Mouse (Mus musculus) heart, postnatal 0 days (tissue): ENCODE data around the gene Ntrk3. TPM values are rescaled to one million over a fixed set of nuclear protein-coding genes. Genes with fewer than 3 reads are reported as not detected.

Source experiments
- ATAC-seq: fragments of 200-750 bp; cut with Nextera tagmentation; 2 replicates; pipeline ENCODE4 v1.8.0; 2017; ENCODE audit warnings: low read depth, moderate number of reproducible peaks, moderate library complexity; ENCODE audit not compliant: insufficient read depth
- DNase-seq: peaks from one replicate; pipeline ENCODE4 v3.0.0-alpha.2; 2016; ENCODE audit warnings: low spot score
- H3K27ac ChIP-seq: fragments of 300-500 bp; sonication (generic); 2 replicates; pipeline ENCODE4 v1.5.1; 2014; ENCODE audit warnings: low read depth, mild to moderate bottlenecking
- H3K27me3 ChIP-seq: fragments of 300-500 bp; sonication (generic); 2 replicates; pipeline ENCODE4 v1.6.1; 2014; ENCODE audit warnings: low read length, mixed read lengths; ENCODE audit not compliant: control insufficient read depth, insufficient read depth
- H3K36me3 ChIP-seq: fragments of 300-500 bp; sonication (generic); replicated peaks from 2 replicates; pipeline ENCODE4 v1.6.1; 2014; ENCODE audit warnings: low read length, mixed read lengths; ENCODE audit not compliant: control insufficient read depth, insufficient read depth
- H3K4me1 ChIP-seq: fragments of 300-500 bp; sonication (generic); 2 replicates; pipeline ENCODE4 v1.6.1; 2014; ENCODE audit warnings: antibody characterized with exemption; ENCODE audit not compliant: control insufficient read depth, insufficient read depth
- H3K4me2 ChIP-seq: fragments of 300-500 bp; sonication (generic); 2 replicates; pipeline ENCODE4 v1.6.1; 2014; ENCODE audit warnings: low read depth, mild to moderate bottlenecking, low read length, moderate library complexity
- H3K4me3 ChIP-seq: fragments of 300-500 bp; sonication (generic); 2 replicates; pipeline ENCODE4 v1.5.1; 2014; ENCODE audit warnings: low read depth, low read length
- H3K9ac ChIP-seq: fragments of 300-500 bp; sonication (generic); replicated peaks from 2 replicates; pipeline ENCODE4 v1.6.1; 2014; ENCODE audit warnings: low read depth, low read length, mixed read lengths
- H3K9me3 ChIP-seq: fragments of 300-500 bp; sonication (generic); replicated peaks from 2 replicates; pipeline ENCODE4 v1.6.1; 2016; ENCODE audit warnings: low read length; ENCODE audit not compliant: control insufficient read depth
- CTCF ChIP-seq: IDR thresholded peaks from 2 replicates; pipeline ENCODE4 v1.5.1; 2016; ENCODE audit warnings: antibody characterized with exemption, control low read depth, low read depth
- EP300 ChIP-seq: IDR thresholded peaks from 2 replicates; pipeline ENCODE4 v1.6.1; 2016; ENCODE audit warnings: antibody characterized with exemption, low read depth
- WGBS: fragments of 180-500 bp; shearing (Covaris S2); extraction: QIAGEN DNeasy Blood & Tissue Kit; methylation state at CpG from one replicate; pipeline ENCODE4 v1.1.7; 2014; 5-methylcytosine and 5-hydroxymethylcytosine counted together
- polyA plus RNA-seq: library from polyadenylated mRNA; unstranded; fragments of >200 nt; fragmentation: Nextera tagmentation; extraction: Ambion mirVana; gene quantifications from 2 replicates; pipeline ENCODE4 v1.2.1, GENCODE M21; 2015
- total RNA-seq: library from RNA; depleted of rRNA; stranded (reverse); fragments of >200 nt; gene quantifications from 2 replicates; pipeline ENCODE4 v1.2.3, GENCODE M21; 2014; ENCODE audit warnings: low replicate concordance

Gene Ntrk3
- total and polyA plus RNA-seq, 2 experiments from 2014 or later = 1.1 to 4.2 TPM

DNA sequence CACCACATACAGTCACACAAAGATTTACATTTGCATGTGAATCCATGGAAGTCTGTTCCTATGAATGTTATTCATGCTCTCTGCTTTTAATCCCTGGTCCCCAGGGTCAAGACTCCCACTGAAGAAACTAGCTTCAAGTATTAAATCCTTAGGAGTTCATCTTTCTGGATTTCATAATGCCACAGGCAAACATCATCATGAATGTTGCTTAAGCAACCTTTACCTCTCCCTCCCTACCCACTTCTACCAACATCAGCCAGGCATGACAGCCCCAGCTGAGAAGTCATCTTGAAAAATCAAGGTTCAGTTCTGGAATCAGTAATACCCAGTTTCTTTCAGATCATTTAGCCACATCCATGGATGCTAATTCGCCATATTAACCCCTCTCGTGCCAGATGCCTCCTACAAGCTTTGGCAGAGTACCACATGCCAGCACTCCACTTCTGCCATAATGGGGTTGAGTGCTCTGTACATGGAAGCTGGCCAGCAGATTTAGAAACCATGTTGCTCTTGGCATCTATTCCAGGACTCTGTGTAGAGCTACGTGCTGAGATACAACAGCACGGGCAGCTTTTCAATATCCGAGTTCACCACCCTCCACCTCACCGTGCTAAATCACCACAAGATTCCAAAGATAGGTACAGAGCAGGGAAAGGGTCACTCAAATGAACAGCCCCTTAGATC lies 287.8 kb downstream of the Ntrk3 start:
- ATAC-seq = no peak
- H3K4me3 ChIP-seq = no peak overlapping the region
- TF ChIP-seq CTCF (no peak), EP300 (no peak)
- no peaks in the 10 kb centered on the region; the same call in 1 of the 2 replicates for H3K9me3 ChIP-seq
- no peaks in the 10 kb centered on the region for H3K4me1 ChIP-seq
- H3K27me3 ChIP-seq = no peaks in the 10 kb centered on the region
- 61% methylated on average over 6 of the region's 6 CpGs for WGBS
- H3K4me2 ChIP-seq = no peak overlapping the region
- DNase-seq = no peak
- H3K9ac ChIP-seq = no peak overlapping the region
- no peak overlapping the region for H3K27ac ChIP-seq
- no peaks in the 10 kb centered on the region for H3K36me3 ChIP-seq

DNA sequence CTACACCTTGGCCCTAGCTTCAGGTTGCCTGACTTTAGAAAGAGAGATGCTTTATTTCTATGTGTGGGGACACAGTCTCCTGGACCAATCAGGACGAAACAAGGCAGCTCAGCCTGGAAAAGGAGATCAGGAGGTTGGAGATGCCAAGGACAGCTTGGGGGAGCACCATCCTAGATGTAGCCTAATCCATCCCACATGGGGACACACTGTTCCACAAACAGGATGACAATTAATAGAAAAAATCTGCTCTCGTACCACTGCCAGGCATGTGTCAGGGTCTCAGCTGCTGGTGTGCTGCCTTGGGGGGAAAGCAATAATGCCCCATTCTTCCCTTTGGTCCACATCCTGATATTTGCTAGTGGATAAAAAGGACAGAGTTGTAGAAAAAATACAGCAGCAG lies 289.0 kb downstream of the Ntrk3 start:
- Histone ChIP-seq H3K9me3 (no peaks in the 10 kb centered on the region; the same call in 1 of the 2 replicates), H3K27ac (no peak overlapping the region), H3K4me1 (no peaks in the 10 kb centered on the region), H3K4me3 (no peak overlapping the region), H3K9ac (no peak overlapping the region), H3K36me3 (no peaks in the 10 kb centered on the region), H3K27me3 (no peaks in the 10 kb centered on the region), H3K4me2 (no peak overlapping the region)
- WGBS = 62% methylated on average over 2 of the region's 2 CpGs
- no peak for ATAC-seq
- TF ChIP-seq EP300 (no peak), CTCF (no peak)
- no peak for DNase-seq

DNA sequence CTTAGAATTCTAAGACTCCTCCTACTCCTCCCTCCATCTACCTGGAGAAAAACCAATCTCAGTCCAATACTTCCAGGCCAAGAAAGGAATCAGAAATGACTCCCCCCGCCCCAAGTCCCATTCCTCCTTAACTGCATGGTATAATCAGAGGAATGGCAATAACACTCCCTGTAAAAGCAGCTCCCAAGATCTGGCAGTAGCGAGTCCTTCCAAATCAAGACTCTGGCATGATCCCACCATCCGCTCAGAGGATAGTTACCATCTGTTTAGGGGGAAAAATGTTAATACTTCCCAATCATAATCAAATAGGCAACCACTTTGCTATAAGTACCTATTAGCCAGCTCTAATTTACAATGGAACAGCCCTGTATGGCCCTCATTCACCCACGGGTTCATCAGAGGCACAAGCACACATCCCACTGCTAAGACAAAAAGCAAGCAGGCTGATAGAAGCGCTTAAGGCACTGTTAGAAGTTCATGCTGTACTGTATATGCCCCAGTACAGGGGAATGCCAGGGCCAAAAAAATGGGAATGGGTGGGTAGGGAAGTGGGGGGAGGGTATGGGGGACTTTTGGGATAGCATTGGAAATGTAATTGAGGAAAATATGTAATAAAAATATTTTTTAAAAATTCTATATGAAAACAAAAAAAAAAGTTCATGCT lies 294.3 kb downstream of the Ntrk3 start:
- 70% methylated on average over 5 of the region's 5 CpGs for WGBS
- Histone ChIP-seq H3K4me1 (no peaks in the 10 kb centered on the region), H3K4me3 (no peak overlapping the region), H3K4me2 (no peak overlapping the region), H3K27me3 (no peaks in the 10 kb centered on the region), H3K9ac (no peak overlapping the region), H3K36me3 (no peaks in the 10 kb centered on the region), H3K27ac (no peak overlapping the region), H3K9me3 (no peaks in the 10 kb centered on the region; the same call in 1 of the 2 replicates)
- TF ChIP-seq EP300 (no peak), CTCF (no peak)
- ATAC-seq = no peak
- no peak for DNase-seq

DNA sequence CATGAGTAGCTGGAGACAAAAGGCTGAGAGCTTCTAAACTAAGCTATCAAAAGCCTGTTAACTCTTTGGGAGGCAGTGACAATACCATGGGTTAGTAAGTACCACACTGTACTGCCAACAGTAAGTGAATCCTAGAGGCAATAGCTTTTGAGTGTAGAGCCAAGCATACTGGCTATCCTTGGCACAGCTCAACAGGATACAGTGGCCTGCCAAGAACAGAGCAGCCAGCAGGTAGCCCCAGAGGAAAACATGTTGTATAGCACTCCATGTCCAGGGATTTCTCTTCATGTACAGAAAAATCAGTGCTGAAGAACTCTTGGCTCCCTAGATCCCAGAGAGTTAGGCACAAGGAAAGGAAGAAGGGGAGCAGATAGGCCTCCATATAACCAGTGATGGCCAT lies 296.1 kb downstream of the Ntrk3 start:
- Histone ChIP-seq H3K4me1 (no peaks in the 10 kb centered on the region), H3K9ac (no peak overlapping the region), H3K4me3 (no peak overlapping the region), H3K9me3 (no peaks in the 10 kb centered on the region), H3K36me3 (no peaks in the 10 kb centered on the region), H3K27ac (no peak overlapping the region), H3K4me2 (no peak overlapping the region), H3K27me3 (no peaks in the 10 kb centered on the region)
- DNase-seq (no peak), ATAC-seq (no peak)
- TF ChIP-seq EP300 = no peak
- no peak for TF ChIP-seq CTCF

DNA sequence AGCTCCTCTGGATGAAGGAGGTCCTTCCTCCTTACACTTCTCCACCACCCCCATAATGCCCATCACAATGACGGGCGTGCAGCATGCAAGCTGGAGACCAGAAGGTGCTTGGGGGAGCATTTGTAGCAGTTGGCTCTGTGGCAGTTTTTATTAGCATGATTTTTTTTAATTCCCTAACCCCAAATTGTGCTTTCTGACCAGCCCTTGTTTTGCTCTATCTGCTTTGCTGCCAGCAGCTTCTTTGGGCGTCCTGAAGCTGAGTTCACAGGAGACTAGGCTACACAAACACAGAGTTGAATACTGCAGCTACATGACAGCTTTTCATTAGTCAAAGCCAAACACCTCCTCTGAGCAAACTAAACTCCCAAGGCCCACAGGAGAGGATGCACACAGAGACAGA lies 296.9 kb downstream of the Ntrk3 start:
- Histone ChIP-seq H3K4me3 (no peak overlapping the region), H3K27me3 (no peaks in the 10 kb centered on the region), H3K4me1 (no peaks in the 10 kb centered on the region), H3K36me3 (no peaks in the 10 kb centered on the region), H3K27ac (no peak overlapping the region), H3K9ac (no peak overlapping the region), H3K9me3 (no peaks in the 10 kb centered on the region), H3K4me2 (no peak overlapping the region)
- DNase-seq (no peak), ATAC-seq (no peak)
- TF ChIP-seq CTCF (no peak), EP300 (no peak)
- WGBS = 74% methylated on average over 3 of the region's 3 CpGs

DNA sequence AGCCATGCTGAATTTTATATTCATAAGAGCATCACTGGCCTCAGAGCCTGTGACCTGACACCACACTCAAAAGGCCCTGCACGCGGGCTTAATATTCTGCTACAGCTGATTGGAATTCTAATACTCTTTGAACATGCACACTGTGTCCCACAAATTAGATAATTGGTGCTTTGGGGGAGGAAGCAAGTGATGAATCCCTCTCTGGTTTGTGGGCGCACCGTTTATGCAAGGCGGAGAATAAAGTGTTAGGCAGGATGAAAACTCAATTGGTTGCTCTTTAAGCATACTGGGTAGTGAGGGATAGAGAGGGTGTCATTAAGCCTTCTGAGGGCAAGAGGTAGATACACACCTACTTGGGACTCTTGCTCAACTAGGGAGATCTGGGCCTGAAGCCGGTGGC lies 297.3 kb downstream of the Ntrk3 start:
- 82% methylated on average over 6 of the region's 6 CpGs for WGBS
- DNase-seq = no peak
- Histone ChIP-seq H3K36me3 (no peaks in the 10 kb centered on the region), H3K27ac (no peak overlapping the region), H3K9me3 (no peaks in the 10 kb centered on the region), H3K27me3 (no peaks in the 10 kb centered on the region), H3K4me2 (no peak overlapping the region), H3K9ac (no peak overlapping the region), H3K4me3 (no peak overlapping the region), H3K4me1 (no peaks in the 10 kb centered on the region)
- no peak for ATAC-seq
- TF ChIP-seq CTCF (no peak), EP300 (no peak)
